Mouse (Mus musculus) lung, postnatal 0 days (tissue): Measurements from ENCODE around the gene 1700024G13Rik. TPM values are rescaled to one million over a fixed set of nuclear protein-coding genes. Genes with fewer than 3 reads are reported as not detected.

Experiments used
- ATAC-seq: fragments of 200-750 bp; cut with Nextera tagmentation; 2 replicates; pipeline ENCODE4 v1.8.0; 2017; ENCODE audit warnings: moderate library complexity
- DNase-seq: peaks from one replicate; pipeline ENCODE4 v3.0.0-alpha.2; 2016; ENCODE audit warnings: low spot score
- H3K27ac ChIP-seq: fragments of 300-500 bp; sonication (generic); 2 replicates; pipeline ENCODE4 v1.5.1; 2014; ENCODE audit warnings: antibody characterized with exemption, mild to moderate bottlenecking, low read length, mixed read lengths
- H3K27me3 ChIP-seq: fragments of 300-500 bp; sonication (generic); replicated peaks from 2 replicates; pipeline ENCODE4 v1.6.1; 2014; ENCODE audit warnings: low read length, mixed read lengths; ENCODE audit not compliant: insufficient read depth
- H3K36me3 ChIP-seq: fragments of 300-500 bp; sonication (generic); 2 replicates; pipeline ENCODE4 v1.6.1; 2014; ENCODE audit warnings: low read length, mixed read lengths; ENCODE audit not compliant: insufficient read depth
- H3K4me1 ChIP-seq: fragments of 300-500 bp; sonication (generic); 2 replicates; pipeline ENCODE4 v1.6.1; 2014; ENCODE audit warnings: antibody characterized with exemption, low read depth, low read length, mixed read lengths; ENCODE audit not compliant: insufficient read depth
- H3K4me2 ChIP-seq: fragments of 300-500 bp; sonication (generic); replicated peaks from 2 replicates; pipeline ENCODE4 v1.6.1; 2014; ENCODE audit warnings: low read depth, mild to moderate bottlenecking, low read length, moderate library complexity, mixed read lengths
- H3K4me3 ChIP-seq: fragments of 300-500 bp; sonication (generic); 2 replicates; pipeline ENCODE4 v1.5.1; 2014; ENCODE audit warnings: low read depth, low read length
- H3K9ac ChIP-seq: fragments of 300-500 bp; sonication (generic); replicated peaks from 2 replicates; pipeline ENCODE4 v1.6.1; 2014; ENCODE audit warnings: low read depth, mild to moderate bottlenecking
- H3K9me3 ChIP-seq: fragments of 300-500 bp; sonication (generic); 2 replicates; pipeline ENCODE4 v1.6.1; 2016; ENCODE audit warnings: low read length, mixed read lengths
- CTCF ChIP-seq: IDR thresholded peaks from 2 replicates; pipeline ENCODE4 v1.5.1; 2016; ENCODE audit warnings: antibody characterized with exemption, mild to moderate bottlenecking
- EP300 ChIP-seq: IDR thresholded peaks from 2 replicates; pipeline ENCODE4 v1.6.1; 2016; ENCODE audit warnings: antibody characterized with exemption, mild to moderate bottlenecking, control low read depth
- WGBS: fragments of 180-500 bp; shearing (Covaris S2); extraction: QIAGEN DNeasy Blood & Tissue Kit; methylation state at CpG from one replicate; pipeline ENCODE4 v1.1.7; 2014; 5-methylcytosine and 5-hydroxymethylcytosine counted together
- polyA plus RNA-seq: library from polyadenylated mRNA; unstranded; fragments of >200 nt; fragmentation: Nextera tagmentation; extraction: Ambion mirVana; gene quantifications from 2 replicates; pipeline ENCODE4 v1.2.1, GENCODE M21; 2015

1700024G13Rik gene
- polyA plus RNA-seq, 1 experiment from 2014 or later = 7.8 TPM

GRCm38 (mm10) chr14:32336021-32336420 lies 52.2 kb downstream of the 1700024G13Rik start:
- Histone ChIP-seq H3K9ac (no peak overlapping the region), H3K36me3 (no peaks in the 10 kb centered on the region), H3K4me3 (no peak overlapping the region), H3K4me1 (no peaks in the 10 kb centered on the region), H3K9me3 (no peaks in the 10 kb centered on the region), H3K4me2 (no peak overlapping the region), H3K27me3 (no peaks in the 10 kb centered on the region), H3K27ac (no peak overlapping the region)
- ATAC-seq = no peak
- WGBS = 75% methylated on average over 6 of the region's 6 CpGs
- no peak for DNase-seq
- TF ChIP-seq EP300 = no peak

GRCm38 (mm10) chr14:32332515-32333445 lies 55.4 kb downstream of the 1700024G13Rik start:
- Histone ChIP-seq H3K9me3 (no peaks in the 10 kb centered on the region), H3K4me3 (no peak overlapping the region), H3K36me3 (no peaks in the 10 kb centered on the region), H3K4me2 (no peak overlapping the region), H3K27ac (no peak overlapping the region), H3K9ac (no peak overlapping the region), H3K27me3 (no peaks in the 10 kb centered on the region), H3K4me1 (no peaks in the 10 kb centered on the region)
- ATAC-seq = no peak
- TF ChIP-seq EP300 (no peak), CTCF (no peak)
- WGBS = 82% methylated on average over 20 of the region's 20 CpGs
- DNase-seq = no peak

- Histone ChIP-seq H3K36me3 (no peaks in the 10 kb centered on the region), H3K4me1 (no peaks in the 10 kb centered on the region), H3K9me3 (no peaks in the 10 kb centered on the region), H3K4me3 (no peak overlapping the region), H3K27ac (no peak overlapping the region), H3K27me3 (no peaks in the 10 kb centered on the region), H3K9ac (no peak overlapping the region), H3K4me2 (no peak overlapping the region)
- TF ChIP-seq EP300 = no peak
- TF ChIP-seq CTCF = no peak
- DNase-seq (no peak), ATAC-seq (no peak)
- WGBS = 82% methylated on average over 9 of the region's 9 CpGs
These were observed 60.8 kb downstream of the 1700024G13Rik start for GRCm38 (mm10) chr14:32327366-32327765.

Other genes with a start within 250 kb of the 1700024G13Rik start
- not detected in 2 replicates for gene Msmb, start 246.4 kb downstream of the 1700024G13Rik start, polyA plus RNA-seq
- gene Ncoa4, start 228.5 kb downstream of the 1700024G13Rik start, polyA plus RNA-seq = 73.5 and 76.5 TPM in 2 replicates
- gene Timm23, start 186.5 kb downstream of the 1700024G13Rik start, polyA plus RNA-seq = 151 and 160 TPM in 2 replicates
- gene Parg, start 186.4 kb downstream of the 1700024G13Rik start, polyA plus RNA-seq = 16.5 and 20.2 TPM in 2 replicates
- 1.1 and 1.2 TPM in 2 replicates for gene Ogdhl, start 66.4 kb downstream of the 1700024G13Rik start, polyA plus RNA-seq
- gene Slc18a3, start 76.5 kb upstream of the 1700024G13Rik start, polyA plus RNA-seq = 0.07 TPM in 1 of 2 replicates, not detected in the other
- gene Chat, start 77.6 kb upstream of the 1700024G13Rik start, polyA plus RNA-seq = not detected in 2 replicates
- 12.9 and 15.6 TPM in 2 replicates for gene Ercc6, start 125.1 kb upstream of the 1700024G13Rik start, polyA plus RNA-seq
- 0.19 and 0.25 TPM in 2 replicates for gene Prrxl1, start 211.0 kb upstream of the 1700024G13Rik start, polyA plus RNA-seq